Mouse (Mus musculus): ENCODE measurements at regions not wholly inside any gene's neighbourhood (a gene's known extent, or its start where the extent isn't known, plus 50 kb on each side); places are given as distances from the start of the nearest gene placed in this dataset.

DNA sequence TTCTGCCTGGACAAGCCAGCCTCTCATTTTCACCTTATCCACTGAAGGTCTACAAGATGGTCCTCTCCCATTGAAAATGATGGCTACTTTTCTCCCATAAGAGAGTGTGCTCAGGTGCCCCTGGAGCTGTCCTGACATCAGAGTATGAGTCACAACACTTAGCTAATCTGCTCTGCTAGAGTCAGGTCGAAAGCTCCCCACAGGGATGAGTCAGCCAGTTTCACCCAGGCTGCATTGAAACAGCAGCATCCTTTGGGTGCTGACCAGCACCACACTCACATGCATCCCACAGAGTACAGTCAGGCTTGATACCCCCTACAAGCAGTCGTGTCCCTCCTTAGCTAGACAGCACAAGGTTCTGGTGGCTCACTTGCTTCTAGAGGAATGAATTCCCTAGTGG, 234.0 kb downstream of the CK137956 start:
- 62% methylated on average over 2 of the region's 2 CpGs for WGBS
- no peaks in the 10 kb centered on the region for H3K4me1 ChIP-seq (ENCODE audit: control insufficient read depth, insufficient read depth, low read length)
- TF ChIP-seq POLR2A (IDR thresholded peaks at IDR 0.05; ENCODE audit: borderline replicate concordance, control insufficient read depth, low read depth, low read length) (no peak), CTCF (IDR thresholded peaks at IDR 0.05; ENCODE audit: control insufficient read depth, insufficient read depth, low read length) (no peak)
- no peak overlapping the region for H3K27ac ChIP-seq (ENCODE audit: control insufficient read depth, insufficient read depth, low read depth, low read length, poor library complexity)
- H3K4me3 ChIP-seq (replicated peaks; ENCODE audit: control insufficient read depth, low read depth, low read length) = no peak overlapping the region

DNA sequence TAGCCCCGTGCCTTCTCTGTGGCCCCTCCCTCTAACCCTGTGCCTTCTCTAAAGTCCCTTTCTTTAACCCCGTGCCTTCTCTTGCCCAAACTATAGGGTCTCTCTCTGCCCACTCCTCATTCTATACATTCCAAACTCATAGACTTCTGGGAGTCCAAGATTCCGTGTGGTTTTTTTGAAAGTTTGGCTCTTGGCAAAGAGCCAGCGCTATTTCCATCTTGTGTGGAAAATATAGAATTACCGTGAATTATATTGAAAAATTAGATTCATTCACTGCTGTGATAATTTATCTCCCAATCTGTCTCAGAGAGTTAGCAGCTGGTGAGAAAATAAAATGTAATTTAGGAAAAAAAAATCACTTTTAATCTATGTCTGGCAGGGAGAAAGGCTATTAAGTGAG, 234.6 kb downstream of the CK137956 start:
- H3K4me1 ChIP-seq (ENCODE audit: control insufficient read depth, insufficient read depth, low read length) = no peaks in the 10 kb centered on the region
- no peak for TF ChIP-seq POLR2A (IDR thresholded peaks at IDR 0.05; ENCODE audit: borderline replicate concordance, control insufficient read depth, low read depth, low read length)
- no peak for TF ChIP-seq CTCF (IDR thresholded peaks at IDR 0.05; ENCODE audit: control insufficient read depth, insufficient read depth, low read length)
- H3K27ac ChIP-seq (ENCODE audit: control insufficient read depth, insufficient read depth, low read depth, low read length, poor library complexity) = no peak overlapping the region
- H3K4me3 ChIP-seq (replicated peaks; ENCODE audit: control insufficient read depth, low read depth, low read length) = no peak overlapping the region
- 67% methylated on average over 5 of the region's 5 CpGs for WGBS

DNA sequence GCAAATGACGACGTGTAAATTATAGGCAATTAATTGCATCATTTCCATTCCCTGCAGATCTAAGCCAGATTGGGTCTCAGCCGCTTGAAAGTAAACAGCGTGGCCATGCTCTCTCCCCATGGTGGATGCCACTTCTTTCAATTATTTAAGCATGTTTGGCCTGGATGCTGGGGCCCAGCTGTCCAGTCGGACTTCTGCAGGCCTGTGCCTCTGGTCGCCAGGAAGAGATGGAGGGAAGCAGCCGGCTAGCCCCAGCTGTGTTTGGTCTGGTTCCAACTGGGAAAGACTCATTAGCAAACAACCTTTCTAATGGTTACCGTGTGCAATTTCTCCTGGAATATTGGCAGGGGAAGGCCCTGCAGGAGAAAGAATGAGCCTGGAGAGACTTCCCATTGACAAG, 236.1 kb downstream of the CK137956 start:
- 68% methylated on average over 8 of the region's 8 CpGs for WGBS
- Histone ChIP-seq H3K4me3 (replicated peaks; ENCODE audit: control insufficient read depth, low read depth, low read length) (no peak overlapping the region), H3K27ac (ENCODE audit: control insufficient read depth, insufficient read depth, low read depth, low read length, poor library complexity) (no peak overlapping the region), H3K4me1 (ENCODE audit: control insufficient read depth, insufficient read depth, low read length) (no peaks in the 10 kb centered on the region)
- no peak for TF ChIP-seq CTCF (IDR thresholded peaks at IDR 0.05; ENCODE audit: control insufficient read depth, insufficient read depth, low read length)
- TF ChIP-seq POLR2A (IDR thresholded peaks at IDR 0.05; ENCODE audit: borderline replicate concordance, control insufficient read depth, low read depth, low read length) = no peak

DNA sequence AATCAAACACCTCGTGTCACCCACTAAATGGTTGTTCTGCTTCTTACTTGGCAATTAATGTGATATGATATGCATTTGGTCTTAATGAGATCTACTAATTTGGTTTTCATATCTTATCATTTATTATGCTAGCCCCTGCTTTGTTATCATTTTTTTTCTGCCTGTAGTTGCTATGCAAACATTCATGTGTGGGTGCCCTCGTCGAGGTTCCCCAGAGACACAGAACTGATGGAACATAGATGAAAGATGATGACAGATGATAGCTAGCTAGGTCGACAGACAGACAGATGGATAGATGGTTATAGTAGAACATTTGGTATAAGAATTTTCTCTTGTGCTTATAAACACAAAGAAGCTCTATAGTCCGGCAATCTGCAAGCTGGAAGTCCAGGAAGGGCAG, 252.1 kb downstream of the CK137956 start:
- no peak overlapping the region for H3K27ac ChIP-seq (ENCODE audit: control insufficient read depth, insufficient read depth, low read depth, low read length, poor library complexity)
- 76% methylated on average over 5 of the region's 5 CpGs for WGBS
- no peak overlapping the region for H3K4me3 ChIP-seq (replicated peaks; ENCODE audit: control insufficient read depth, low read depth, low read length)
- no peaks in the 10 kb centered on the region for H3K4me1 ChIP-seq (ENCODE audit: control insufficient read depth, insufficient read depth, low read length)
- no peak for TF ChIP-seq POLR2A (IDR thresholded peaks at IDR 0.05; ENCODE audit: borderline replicate concordance, control insufficient read depth, low read depth, low read length)
- TF ChIP-seq CTCF (IDR thresholded peaks at IDR 0.05; ENCODE audit: control insufficient read depth, insufficient read depth, low read length) = no peak

DNA sequence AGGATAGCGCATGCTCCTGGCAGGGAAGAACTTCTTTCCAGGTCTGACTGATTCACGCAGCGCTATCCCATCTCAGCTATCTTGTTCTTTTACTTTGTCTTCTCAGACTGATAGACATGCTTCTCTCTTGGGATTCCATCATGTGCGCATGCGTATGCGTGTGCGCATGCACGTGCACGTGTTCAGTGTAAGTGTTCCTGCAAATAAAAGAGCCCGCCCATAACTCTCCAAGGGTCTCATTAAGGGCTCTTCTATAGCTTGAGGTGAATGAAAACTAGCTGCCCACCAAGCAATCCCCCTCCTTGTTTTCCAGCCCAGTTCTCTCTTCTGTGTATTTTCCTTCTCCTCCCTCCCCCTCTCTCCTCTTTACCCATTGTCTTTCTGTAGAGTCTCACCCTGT, 258.5 kb downstream of the CK137956 start:
- Histone ChIP-seq H3K27ac (ENCODE audit: control insufficient read depth, insufficient read depth, low read depth, low read length, poor library complexity) (no peak overlapping the region), H3K4me3 (replicated peaks; ENCODE audit: control insufficient read depth, low read depth, low read length) (no peak overlapping the region), H3K4me1 (ENCODE audit: control insufficient read depth, insufficient read depth, low read length) (no peaks in the 10 kb centered on the region)
- no peak for TF ChIP-seq POLR2A (IDR thresholded peaks at IDR 0.05; ENCODE audit: borderline replicate concordance, control insufficient read depth, low read depth, low read length)
- no peak for TF ChIP-seq CTCF (IDR thresholded peaks at IDR 0.05; ENCODE audit: control insufficient read depth, insufficient read depth, low read length)
- 85% methylated on average over 10 of the region's 10 CpGs for WGBS

DNA sequence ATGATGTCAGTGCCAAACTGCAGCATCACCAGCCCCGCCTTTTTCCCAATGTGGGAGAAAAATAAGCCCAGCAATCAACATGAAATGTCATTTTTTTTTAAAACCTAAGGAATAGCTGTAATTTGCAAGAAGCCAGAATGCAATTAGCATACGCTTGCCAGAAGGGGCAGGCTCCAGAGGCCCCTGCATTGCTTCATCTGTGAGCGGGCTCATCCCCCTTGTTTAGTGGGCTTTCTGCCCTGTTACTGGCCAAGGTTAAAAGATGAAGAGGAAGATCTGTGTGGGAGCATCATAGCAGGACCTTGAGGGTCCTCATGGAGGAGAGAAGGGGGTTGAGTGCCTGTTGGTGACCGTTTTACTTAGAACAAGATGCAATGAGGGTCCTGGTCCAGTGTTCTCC, 259.9 kb downstream of the CK137956 start:
- Histone ChIP-seq H3K4me3 (replicated peaks; ENCODE audit: control insufficient read depth, low read depth, low read length) (no peak overlapping the region), H3K27ac (ENCODE audit: control insufficient read depth, insufficient read depth, low read depth, low read length, poor library complexity) (no peak overlapping the region), H3K4me1 (ENCODE audit: control insufficient read depth, insufficient read depth, low read length) (no peaks in the 10 kb centered on the region)
- no peak for TF ChIP-seq POLR2A (IDR thresholded peaks at IDR 0.05; ENCODE audit: borderline replicate concordance, control insufficient read depth, low read depth, low read length)
- no peak for TF ChIP-seq CTCF (IDR thresholded peaks at IDR 0.05; ENCODE audit: control insufficient read depth, insufficient read depth, low read length)
- 58% methylated on average over 4 of the region's 4 CpGs for WGBS

DNA sequence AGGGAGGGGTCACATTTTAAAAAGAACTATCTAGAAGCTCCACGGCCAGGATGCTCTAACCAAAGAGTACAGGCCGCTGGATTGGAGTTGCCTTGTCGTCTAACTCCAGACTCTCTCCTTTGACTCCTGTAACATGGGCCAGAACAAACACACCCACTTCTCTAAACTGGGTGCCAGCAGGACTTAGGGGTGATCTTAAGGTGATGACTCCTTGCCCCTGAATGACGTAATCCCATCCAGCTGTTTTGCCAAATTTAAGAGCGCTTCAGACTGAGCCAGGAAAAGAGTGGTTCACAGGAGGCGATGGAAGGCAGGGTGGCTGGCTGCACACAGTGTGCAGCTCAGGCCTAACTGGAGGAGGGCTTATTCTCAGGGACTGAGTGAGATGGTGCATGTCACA, 261.0 kb downstream of the CK137956 start:
- Histone ChIP-seq H3K4me3 (replicated peaks; ENCODE audit: control insufficient read depth, low read depth, low read length) (no peak overlapping the region), H3K27ac (ENCODE audit: control insufficient read depth, insufficient read depth, low read depth, low read length, poor library complexity) (no peak overlapping the region), H3K4me1 (ENCODE audit: control insufficient read depth, insufficient read depth, low read length) (no peaks in the 10 kb centered on the region)
- WGBS = 86% methylated on average over 6 of the region's 6 CpGs
- TF ChIP-seq POLR2A (IDR thresholded peaks at IDR 0.05; ENCODE audit: borderline replicate concordance, control insufficient read depth, low read depth, low read length) (no peak), CTCF (IDR thresholded peaks at IDR 0.05; ENCODE audit: control insufficient read depth, insufficient read depth, low read length) (no peak)

DNA sequence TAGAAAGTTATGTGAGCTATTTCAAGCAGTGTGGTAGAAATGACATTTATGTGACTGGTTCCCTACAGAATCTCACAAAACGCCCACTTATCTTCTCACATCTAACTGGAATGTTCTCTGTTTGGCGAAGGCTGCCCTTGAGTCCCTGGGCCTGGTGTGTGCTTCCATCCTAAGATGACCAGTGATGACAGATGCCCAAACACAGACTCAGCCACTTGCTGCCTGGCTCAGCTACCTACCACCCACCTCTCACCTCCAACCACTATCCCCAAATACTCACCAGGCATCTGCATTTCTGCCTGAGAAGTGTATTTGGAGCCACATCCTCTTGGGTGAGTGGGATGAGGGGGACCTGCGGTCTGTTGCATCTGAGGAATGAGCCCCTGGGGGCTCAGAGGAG, 262.6 kb downstream of the CK137956 start:
- no peak overlapping the region for H3K27ac ChIP-seq (ENCODE audit: control insufficient read depth, insufficient read depth, low read depth, low read length, poor library complexity)
- 69% methylated on average over 3 of the region's 3 CpGs for WGBS
- H3K4me3 ChIP-seq (replicated peaks; ENCODE audit: control insufficient read depth, low read depth, low read length) = no peak overlapping the region
- no peak for TF ChIP-seq CTCF (IDR thresholded peaks at IDR 0.05; ENCODE audit: control insufficient read depth, insufficient read depth, low read length)
- TF ChIP-seq POLR2A (IDR thresholded peaks at IDR 0.05; ENCODE audit: borderline replicate concordance, control insufficient read depth, low read depth, low read length) = no peak
- H3K4me1 ChIP-seq (ENCODE audit: control insufficient read depth, insufficient read depth, low read length) = no peaks in the 10 kb centered on the region

DNA sequence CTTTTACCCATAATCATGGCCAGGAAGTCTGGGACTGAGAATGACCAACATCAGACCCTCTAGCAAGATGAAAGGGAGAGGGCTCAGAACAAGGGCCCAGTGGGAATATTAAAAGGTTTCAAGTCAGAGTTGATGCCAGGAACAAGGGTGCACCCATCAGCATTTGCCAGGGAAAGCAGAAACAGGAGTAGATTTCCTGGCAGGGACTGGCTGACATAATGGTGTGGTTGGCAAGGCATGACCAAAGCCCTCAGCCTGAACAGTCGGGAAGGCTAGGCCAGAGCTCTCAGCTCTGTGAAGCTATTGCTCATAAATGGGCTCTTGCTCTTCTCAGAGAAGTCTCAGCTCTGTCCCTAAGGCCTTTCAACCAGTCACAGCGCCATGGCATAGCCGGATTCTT, 263.6 kb downstream of the CK137956 start:
- H3K4me3 ChIP-seq (replicated peaks; ENCODE audit: control insufficient read depth, low read depth, low read length) = no peak overlapping the region
- no peaks in the 10 kb centered on the region for H3K4me1 ChIP-seq (ENCODE audit: control insufficient read depth, insufficient read depth, low read length)
- WGBS = 75% methylated on average over 3 of the region's 3 CpGs
- no peak for TF ChIP-seq POLR2A (IDR thresholded peaks at IDR 0.05; ENCODE audit: borderline replicate concordance, control insufficient read depth, low read depth, low read length)
- TF ChIP-seq CTCF (IDR thresholded peaks at IDR 0.05; ENCODE audit: control insufficient read depth, insufficient read depth, low read length) = no peak
- H3K27ac ChIP-seq (ENCODE audit: control insufficient read depth, insufficient read depth, low read depth, low read length, poor library complexity) = no peak overlapping the region

Data from bone marrow, adult 2 months (tissue).